Mouse (Mus musculus) brain, embryonic 18.5 days (tissue): Measurements from ENCODE around the gene Gp2.

Source experiments
- DNase-seq: peaks from one replicate; pipeline ENCODE4 v3.0.0-alpha.2; 2012; ENCODE audit warnings: low read depth, low spot score

Gp2 gene

GRCm38 (mm10) chr7:119459185-119459584, at the start of gene Gp2:
TSS of gene Gp2 (minus strand) at chr7:119459285.
- DNase-seq = no peak

DNA sequence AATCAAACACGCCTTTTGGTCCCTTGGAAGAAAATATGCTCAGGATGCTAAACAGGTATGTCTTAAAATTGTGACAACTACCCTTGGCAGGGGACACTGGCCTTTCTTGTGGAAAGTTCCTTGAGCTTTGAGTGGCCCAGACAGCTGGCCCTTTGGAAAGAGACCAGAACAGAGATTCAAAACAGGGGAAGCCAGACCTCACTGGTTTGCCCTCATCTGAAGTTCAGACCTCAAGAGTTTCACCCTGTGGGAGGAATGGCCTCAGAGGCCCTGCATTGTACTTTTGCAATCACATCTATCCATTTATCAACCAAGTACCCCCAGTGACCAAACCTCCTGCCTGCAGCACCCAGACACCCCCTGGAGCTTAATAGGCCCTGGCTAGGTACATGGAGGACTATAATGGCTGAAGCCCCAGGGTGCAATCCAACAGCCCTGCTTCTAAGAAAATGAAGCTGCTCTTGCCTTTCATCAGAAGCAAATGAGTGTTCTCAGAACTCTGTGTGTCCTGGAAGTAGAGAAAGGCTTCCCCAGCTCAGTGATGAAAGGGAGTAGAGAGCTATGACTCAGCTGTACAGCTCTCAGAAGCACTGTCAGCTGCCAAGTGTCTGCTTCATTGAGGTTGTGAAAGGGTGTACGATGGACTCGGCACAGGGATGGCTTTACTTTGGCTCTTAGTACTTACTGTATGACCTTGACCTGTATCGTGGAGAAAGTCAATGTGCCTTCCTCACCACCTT, 31.1 kb upstream of the Gp2 start:
- DNase-seq = no peak

DNA sequence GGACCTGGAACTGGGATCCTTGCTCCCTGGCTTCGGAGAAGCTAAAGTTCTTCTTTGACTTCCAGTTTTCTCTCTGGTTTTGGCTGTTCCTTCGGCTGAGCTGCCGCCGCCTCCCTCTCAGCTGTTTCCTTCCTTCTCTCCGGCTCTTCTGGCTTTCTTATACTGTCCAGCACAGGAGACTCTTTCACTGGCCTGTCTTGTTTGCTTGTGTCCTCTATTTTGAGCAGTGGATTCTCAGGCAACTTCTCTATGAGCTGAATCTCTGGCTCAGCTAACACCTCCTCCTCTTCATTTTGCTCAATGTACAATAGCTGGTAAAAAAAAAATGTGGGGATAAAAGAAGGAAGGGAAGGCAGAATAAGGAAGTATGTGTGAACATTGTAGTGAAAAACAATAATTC, 27.6 kb upstream of the Gp2 start:
- no peak for DNase-seq

DNA sequence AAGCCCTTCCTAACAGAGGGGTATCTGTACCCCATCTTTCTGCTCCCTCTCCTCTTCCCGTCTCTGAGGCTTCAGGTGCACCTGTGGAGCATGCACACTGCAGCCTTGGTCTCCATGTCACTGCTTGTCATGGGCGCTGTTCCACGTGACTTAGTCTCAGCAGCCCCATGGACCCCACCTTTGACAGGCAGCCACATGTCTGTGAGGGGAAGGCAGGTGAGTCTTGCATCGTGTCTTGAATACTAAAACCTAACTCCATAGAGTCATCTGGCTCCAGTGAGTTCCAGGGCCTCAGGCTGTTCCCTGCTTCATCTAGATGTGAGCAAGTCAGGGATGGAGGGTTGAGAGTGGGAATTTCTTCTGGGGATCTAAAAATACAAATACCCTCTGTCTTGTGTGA, 25.1 kb upstream of the Gp2 start:
- DNase-seq = no peak

- no peak for DNase-seq
Measured at GRCm38 (mm10) chr7:119479256-119479655, 20.2 kb upstream of the Gp2 start, which contains the start of gene Umod. TSS of gene Umod (minus strand) at chr7:119479282.

- DNase-seq = no peak
Measured at GRCm38 (mm10) chr7:119476500-119477389, 17.7 kb upstream of the Gp2 start.

GRCm38 (mm10) chr7:119454192-119454591, 4.9 kb downstream of the Gp2 start:
- DNase-seq = no peak

DNA sequence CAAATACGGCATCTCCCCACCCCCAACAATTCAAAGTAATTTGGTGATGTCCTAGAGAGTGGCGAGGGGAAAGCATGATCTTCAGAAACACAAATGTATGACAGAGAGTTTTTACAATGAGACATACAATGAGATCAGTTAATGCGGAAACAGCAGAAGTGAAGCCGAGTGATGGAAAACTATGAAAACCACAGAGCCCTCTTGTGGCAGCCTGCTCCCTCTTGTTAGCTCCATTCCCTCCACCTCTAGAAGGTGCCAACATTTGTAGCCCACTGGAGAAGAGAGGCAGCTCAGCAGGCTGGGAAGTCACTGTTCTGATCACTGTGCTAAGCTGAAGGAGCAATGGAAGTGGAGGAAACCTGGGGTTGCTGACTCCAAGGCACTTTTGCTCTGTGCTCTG, 15.2 kb downstream of the Gp2 start:
- no peak for DNase-seq

- no peak for DNase-seq
Measured at GRCm38 (mm10) chr7:119441938-119442337, 17.1 kb downstream of the Gp2 start.

DNA sequence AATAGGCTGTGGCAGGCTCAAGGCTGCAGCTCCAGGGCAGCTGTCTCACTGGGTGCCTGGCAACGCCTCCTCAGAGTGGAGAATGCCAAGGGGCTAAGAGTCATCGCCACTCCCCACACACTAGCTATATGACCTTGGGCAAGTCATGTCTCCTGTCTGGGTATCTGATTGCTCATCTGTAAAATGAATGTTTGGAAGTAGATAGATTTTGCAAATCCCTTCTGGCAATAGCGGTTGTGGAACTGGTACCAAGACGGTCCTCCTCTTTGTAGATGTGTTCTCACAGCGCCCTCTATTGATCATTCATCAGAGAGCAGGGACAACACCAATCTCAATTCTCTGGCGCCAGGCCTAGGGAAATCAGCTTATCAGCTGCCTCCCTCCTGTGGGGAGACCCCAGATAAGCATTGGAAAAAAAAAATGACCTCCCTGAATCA, 31.9 kb downstream of the Gp2 start:
- peak; percentile 59 for DNase-seq

- DNase-seq = peak; percentile 24
Measured at GRCm38 (mm10) chr7:119420730-119421129, 38.4 kb downstream of the Gp2 start.

GRCm38 (mm10) chr7:119418523-119418922, 40.6 kb downstream of the Gp2 start:
- no peak for DNase-seq

- DNase-seq = no peak
Measured at GRCm38 (mm10) chr7:119394050-119394732, 64.9 kb downstream of the Gp2 start.
